Mouse (Mus musculus): Measurements from ENCODE around the gene Foxi2.

- TF ChIP-seq POLR2A (IDR thresholded peaks at IDR 0.05; ENCODE audit: control insufficient read depth, low read depth, low read length) (no peak), CTCF (IDR thresholded peaks at IDR 0.05; ENCODE audit: control insufficient read depth, insufficient read depth, insufficient replicate concordance, low read depth, low read length) (no peak)
Measured at GRCm38 (mm10) chr7:135451340-135451739, 41.2 kb downstream of the Foxi2 start.
